Mouse (Mus musculus): Measurements from ENCODE around the gene Mmd2. TPM values are rescaled to one million over a fixed set of nuclear protein-coding genes. Genes with fewer than 3 reads are reported as not detected.

The Mmd2 gene
- total and polyA plus RNA-seq, 2 experiments from 2014 or later: 112 to 127 TPM

DNA sequence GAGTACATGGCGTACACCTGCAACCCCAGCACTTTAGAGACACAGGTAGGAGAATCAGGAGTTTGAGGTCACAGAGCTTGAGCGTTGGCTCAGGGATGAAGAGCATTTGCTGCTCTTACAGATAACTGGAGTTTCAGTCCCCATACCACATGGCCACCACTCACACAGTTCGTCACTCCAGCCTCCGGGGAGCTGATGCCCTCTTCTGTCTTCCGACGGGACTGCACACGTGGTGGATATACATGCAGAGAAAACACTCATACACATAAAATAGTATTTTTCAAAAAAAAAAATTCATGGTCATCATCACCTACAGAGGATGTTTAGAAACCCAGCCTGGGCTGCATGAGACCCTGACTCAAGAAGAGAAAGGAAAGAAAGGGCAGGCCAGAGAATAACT is 14.5 kb upstream of the Mmd2 start:
- H3K9me3 ChIP-seq (ENCODE audit: low read length): no peaks in the 10 kb centered on the region
- no peak for DNase-seq
- no peaks in the 10 kb centered on the region for H3K36me3 ChIP-seq (ENCODE audit: insufficient read depth)
- H3K4me1 ChIP-seq (ENCODE audit: insufficient read depth): no peaks in the 10 kb centered on the region
- 88% methylated on average over 7 of the region's 7 CpGs for whole genome bisulfite sequencing
- ATAC-seq: no peak
- TF ChIP-seq CTCF (IDR thresholded peaks at IDR 0.05; ENCODE audit: low read depth): peak; percentile 18; the same call in 1 of the 2 replicates
- no peak overlapping the region for H3K4me3 ChIP-seq (ENCODE audit: low read depth, low read length)
- no peak overlapping the region for H3K27ac ChIP-seq (ENCODE audit: low read depth, low read length)
- no peak overlapping the region for H3K4me2 ChIP-seq (ENCODE audit: low read depth)
- H3K27me3 ChIP-seq (ENCODE audit: insufficient read depth, low read length): no peaks in the 10 kb centered on the region
- no peak overlapping the region for H3K9ac ChIP-seq

DNA sequence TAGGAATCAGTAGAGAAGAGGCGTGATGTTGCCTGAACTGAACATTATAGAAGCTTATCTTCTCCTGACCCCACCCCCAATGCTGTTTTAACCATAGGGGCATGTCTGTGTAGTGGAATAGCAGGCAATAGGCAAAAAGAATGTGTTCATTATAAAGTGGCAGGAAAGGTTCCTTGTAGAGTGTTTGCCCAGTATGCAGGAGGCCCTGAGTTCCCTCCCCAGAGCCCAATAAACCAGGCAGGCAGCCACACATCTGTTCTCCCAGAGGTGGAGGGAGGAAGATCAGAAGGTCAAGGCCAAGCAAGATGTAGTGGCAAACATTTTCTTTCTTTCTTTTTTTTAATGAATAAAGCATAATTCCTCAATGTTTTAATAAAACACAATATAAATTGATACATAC is 13.5 kb upstream of the Mmd2 start:
- H3K4me2 ChIP-seq (ENCODE audit: low read depth): no peak overlapping the region
- no peaks in the 10 kb centered on the region for H3K9me3 ChIP-seq (ENCODE audit: low read length)
- H3K27ac ChIP-seq (ENCODE audit: low read depth, low read length): no peak overlapping the region
- DNase-seq (no peak), ATAC-seq (no peak)
- TF ChIP-seq CTCF (IDR thresholded peaks at IDR 0.05; ENCODE audit: low read depth): no peak
- H3K4me1 ChIP-seq (ENCODE audit: insufficient read depth): no peaks in the 10 kb centered on the region
- H3K27me3 ChIP-seq (ENCODE audit: insufficient read depth, low read length): no peaks in the 10 kb centered on the region
- H3K36me3 ChIP-seq (ENCODE audit: insufficient read depth): no peaks in the 10 kb centered on the region
- WGBS: 76% methylated on average over 1 of the region's 1 CpGs
- no peak overlapping the region for H3K9ac ChIP-seq
- no peak overlapping the region for H3K4me3 ChIP-seq (ENCODE audit: low read depth, low read length)

DNA sequence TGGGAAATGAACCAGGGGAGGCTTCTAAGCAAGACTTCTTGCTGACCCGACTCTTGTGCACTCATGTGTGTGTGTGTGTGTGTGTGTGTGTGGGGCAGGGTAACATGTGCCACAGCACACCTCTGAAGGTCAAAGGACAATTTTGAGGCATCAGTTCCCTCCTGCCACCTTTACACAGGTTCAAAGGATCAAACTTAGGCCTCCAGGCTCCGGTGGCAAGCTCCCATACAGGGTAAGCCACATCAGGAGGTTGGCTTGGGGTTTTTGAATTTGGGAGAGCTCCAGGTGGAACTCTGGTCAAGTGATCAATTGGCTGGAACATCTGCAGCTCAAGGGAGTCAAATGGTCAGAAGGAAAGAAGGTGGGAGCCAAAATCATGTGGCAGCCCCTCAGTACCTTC is 12.8 kb upstream of the Mmd2 start:
- Histone ChIP-seq H3K9me3 (ENCODE audit: low read length) (no peaks in the 10 kb centered on the region), H3K27me3 (ENCODE audit: insufficient read depth, low read length) (no peaks in the 10 kb centered on the region), H3K27ac (ENCODE audit: low read depth, low read length) (no peak overlapping the region), H3K4me3 (ENCODE audit: low read depth, low read length) (no peak overlapping the region), H3K9ac (no peak overlapping the region), H3K36me3 (ENCODE audit: insufficient read depth) (no peaks in the 10 kb centered on the region), H3K4me1 (ENCODE audit: insufficient read depth) (no peaks in the 10 kb centered on the region), H3K4me2 (ENCODE audit: low read depth) (no peak overlapping the region)
- DNase-seq (no peak), ATAC-seq (no peak)
- TF ChIP-seq CTCF (IDR thresholded peaks at IDR 0.05; ENCODE audit: low read depth): no peak
- WGBS: 77% methylated on average over 2 of the region's 2 CpGs

DNA sequence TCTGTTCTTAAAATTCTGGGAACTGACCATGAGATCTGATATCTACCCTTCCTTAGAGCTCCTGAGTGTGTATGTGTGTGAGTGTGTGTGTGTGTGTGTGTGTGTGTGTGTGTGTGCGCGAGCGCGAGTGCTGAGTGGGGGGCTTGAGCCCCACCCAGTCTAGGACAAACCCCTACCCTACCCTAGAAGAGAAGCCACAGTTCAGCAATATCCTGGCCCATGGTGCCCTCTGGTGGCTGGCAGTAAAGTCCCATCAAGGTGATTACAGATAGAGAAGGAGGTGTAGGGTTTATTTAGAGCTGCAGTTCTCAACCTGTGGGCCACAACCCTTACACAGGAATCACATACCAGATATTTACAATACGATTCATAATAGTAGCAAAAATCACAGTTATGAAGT is 11.3 kb upstream of the Mmd2 start:
- WGBS: 6% methylated on average over 5 of the region's 5 CpGs

DNA sequence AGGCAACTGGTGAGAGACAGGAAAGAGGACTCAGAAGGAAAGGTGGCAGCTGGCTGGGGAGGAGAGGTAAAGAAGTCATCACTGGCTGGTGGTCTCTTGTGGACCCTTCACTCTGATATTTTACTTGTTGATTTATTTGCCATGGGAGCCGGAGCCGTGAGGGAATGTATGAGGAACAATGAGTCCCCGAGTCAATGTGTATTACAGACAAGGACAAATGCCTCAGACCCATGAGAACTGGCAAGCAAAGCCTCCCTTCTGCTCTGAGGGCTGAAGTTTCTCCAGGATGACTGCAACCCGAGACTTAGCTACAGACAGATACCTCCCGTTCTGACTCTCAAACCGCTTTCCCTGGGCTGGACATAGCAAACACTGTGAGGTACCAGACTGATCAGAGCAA is 7.7 kb upstream of the Mmd2 start:
- no peak for TF ChIP-seq CTCF (IDR thresholded peaks at IDR 0.05; ENCODE audit: low read depth)
- ATAC-seq (no peak), DNase-seq (no peak)
- Histone ChIP-seq H3K4me3 (ENCODE audit: low read depth, low read length) (no peak overlapping the region), H3K9me3 (ENCODE audit: low read length) (no peaks in the 10 kb centered on the region), H3K27me3 (ENCODE audit: insufficient read depth, low read length) (no peaks in the 10 kb centered on the region), H3K4me2 (ENCODE audit: low read depth) (no peak overlapping the region), H3K27ac (ENCODE audit: low read depth, low read length) (no peak overlapping the region), H3K4me1 (ENCODE audit: insufficient read depth) (peaks cover 4% of the 10 kb centered on the region; the same call in 1 of the 2 replicates), H3K36me3 (ENCODE audit: insufficient read depth) (no peaks in the 10 kb centered on the region), H3K9ac (no peak overlapping the region)
- 78% methylated on average over 6 of the region's 6 CpGs for WGBS

More for the DNA sequence above, 11.3 kb upstream of the Mmd2 start:
- DNase-seq (peak; percentile 79), ATAC-seq (peak; percentile 82)
- H3K4me2 ChIP-seq (ENCODE audit: low read depth): no peak overlapping the region
- no peaks in the 10 kb centered on the region for H3K4me1 ChIP-seq (ENCODE audit: insufficient read depth)
- no peak overlapping the region for H3K4me3 ChIP-seq (ENCODE audit: low read depth, low read length)
- H3K9ac ChIP-seq: no peak overlapping the region
- H3K9me3 ChIP-seq (ENCODE audit: low read length): no peaks in the 10 kb centered on the region
- H3K27ac ChIP-seq (ENCODE audit: low read depth, low read length): no peak overlapping the region
- no peaks in the 10 kb centered on the region for H3K27me3 ChIP-seq (ENCODE audit: insufficient read depth, low read length)
- H3K36me3 ChIP-seq (ENCODE audit: insufficient read depth): no peaks in the 10 kb centered on the region
- TF ChIP-seq CTCF (IDR thresholded peaks at IDR 0.05; ENCODE audit: low read depth): peak; percentile 89

DNA sequence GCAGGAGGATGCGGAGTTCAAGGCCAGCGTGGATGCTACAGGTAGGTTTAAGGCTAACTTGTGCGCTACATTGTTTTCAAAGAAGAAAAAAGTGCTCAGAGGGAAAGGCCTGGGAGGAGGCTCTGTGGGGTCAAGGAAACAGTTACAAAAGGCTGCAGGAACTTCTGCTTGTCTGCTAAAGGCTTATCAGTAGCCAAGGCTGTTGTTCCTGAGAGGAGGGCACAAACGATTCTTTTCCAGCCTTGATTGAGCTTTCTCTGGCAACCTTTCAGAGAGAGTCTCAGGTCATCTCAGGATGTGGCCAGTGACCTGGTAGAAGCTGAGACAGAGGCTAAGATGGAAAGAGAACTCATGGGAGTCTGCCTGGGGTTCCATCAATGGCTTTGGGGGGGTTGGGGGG is 7.0 kb upstream of the Mmd2 start:
- ATAC-seq: no peak
- no peaks in the 10 kb centered on the region for H3K27me3 ChIP-seq (ENCODE audit: insufficient read depth, low read length)
- TF ChIP-seq CTCF (IDR thresholded peaks at IDR 0.05; ENCODE audit: low read depth): no peak
- H3K36me3 ChIP-seq (ENCODE audit: insufficient read depth): no peaks in the 10 kb centered on the region
- H3K27ac ChIP-seq (ENCODE audit: low read depth, low read length): no peak overlapping the region
- H3K4me1 ChIP-seq (ENCODE audit: insufficient read depth): peaks cover 4% of the 10 kb centered on the region; the same call in 1 of the 2 replicates
- DNase-seq: no peak
- H3K9me3 ChIP-seq (ENCODE audit: low read length): no peaks in the 10 kb centered on the region
- no peak overlapping the region for H3K4me3 ChIP-seq (ENCODE audit: low read depth, low read length)
- 78% methylated on average over 4 of the region's 4 CpGs for WGBS
- H3K4me2 ChIP-seq (ENCODE audit: low read depth): no peak overlapping the region
- no peak overlapping the region for H3K9ac ChIP-seq

DNA sequence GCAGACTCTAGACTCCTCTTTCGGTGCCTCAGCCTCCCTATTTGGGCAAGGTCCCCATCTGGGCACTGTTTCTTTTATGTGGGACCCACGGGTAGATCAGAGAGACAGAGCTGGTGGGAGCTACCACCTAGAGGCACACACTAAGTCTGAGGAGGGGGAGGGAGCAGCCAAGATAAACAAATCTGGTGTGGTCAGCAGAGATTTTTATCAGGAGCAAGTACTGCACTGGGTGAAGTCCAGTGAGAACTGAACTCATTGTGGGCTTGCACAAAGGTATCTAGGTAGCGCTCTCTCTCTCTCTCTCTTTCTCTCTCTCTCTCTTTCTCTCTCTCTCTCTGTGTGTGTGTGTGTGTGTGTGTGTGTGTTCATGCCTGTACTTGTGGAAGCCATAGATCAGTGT is 5.9 kb upstream of the Mmd2 start:
- DNase-seq: no peak
- Histone ChIP-seq H3K4me1 (ENCODE audit: insufficient read depth) (peaks cover 4% of the 10 kb centered on the region; the same call in 1 of the 2 replicates), H3K9me3 (ENCODE audit: low read length) (no peaks in the 10 kb centered on the region), H3K27ac (ENCODE audit: low read depth, low read length) (no peak overlapping the region), H3K9ac (no peak overlapping the region), H3K36me3 (ENCODE audit: insufficient read depth) (no peaks in the 10 kb centered on the region), H3K4me2 (ENCODE audit: low read depth) (no peak overlapping the region), H3K4me3 (ENCODE audit: low read depth, low read length) (no peak overlapping the region), H3K27me3 (ENCODE audit: insufficient read depth, low read length) (no peaks in the 10 kb centered on the region)
- no peak for ATAC-seq
- TF ChIP-seq CTCF (IDR thresholded peaks at IDR 0.05; ENCODE audit: low read depth): no peak
- 64% methylated on average over 3 of the region's 3 CpGs for WGBS

DNA sequence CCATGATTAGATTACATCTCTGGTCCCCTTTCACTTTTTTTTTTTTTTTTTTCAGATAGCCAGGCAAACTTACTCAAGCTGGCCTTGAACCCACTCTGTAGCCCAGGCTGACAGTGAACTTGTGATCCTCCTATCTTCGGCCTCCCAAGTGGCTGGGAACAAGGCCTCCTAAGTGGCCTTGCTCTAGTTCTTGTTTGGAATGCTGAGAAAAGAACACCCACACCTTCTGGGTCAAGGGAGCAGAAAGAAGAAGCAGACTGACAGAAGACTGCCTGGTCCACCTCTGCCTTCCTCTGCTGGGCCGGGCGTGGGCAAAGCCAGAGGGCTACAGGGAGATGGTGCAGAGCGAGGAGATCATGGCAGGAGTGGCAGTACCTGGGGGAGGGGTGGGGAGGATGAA is 1.8 kb upstream of the Mmd2 start:
- no peak for TF ChIP-seq CTCF (IDR thresholded peaks at IDR 0.05; ENCODE audit: low read depth)
- no peak for DNase-seq
- ATAC-seq: no peak

More for the DNA sequence above, 1.8 kb upstream of the Mmd2 start:
- Histone ChIP-seq H3K9ac (no peak overlapping the region), H3K4me2 (ENCODE audit: low read depth) (no peak overlapping the region), H3K4me1 (ENCODE audit: insufficient read depth) (peaks cover 8% of the 10 kb centered on the region; the same call in 1 of the 2 replicates), H3K9me3 (ENCODE audit: low read length) (no peaks in the 10 kb centered on the region), H3K27me3 (ENCODE audit: insufficient read depth, low read length) (no peaks in the 10 kb centered on the region), H3K4me3 (ENCODE audit: low read depth, low read length) (no peak overlapping the region), H3K36me3 (ENCODE audit: insufficient read depth) (no peaks in the 10 kb centered on the region), H3K27ac (ENCODE audit: low read depth, low read length) (no peak overlapping the region)
- WGBS: 92% methylated on average over 4 of the region's 4 CpGs
